Mouse (Mus musculus): ENCODE measurements at regions not wholly inside any gene's neighbourhood (a gene's known extent, or its start where the extent isn't known, plus 50 kb on each side); places are given as distances from the start of the nearest gene placed in this dataset.

- Histone ChIP-seq H3K27me3 (replicated peaks; ENCODE audit: low read depth, poor library complexity, severe bottlenecking) (no peaks in the 10 kb centered on the region; the same call in 1 of the 2 replicates), H3K4me3 (no peak overlapping the region), H3K4me1 (peaks cover 66% of the 10 kb centered on the region), H3K36me3 (replicated peaks) (no peaks in the 10 kb centered on the region), H3K9me3 (no peaks in the 10 kb centered on the region), H3K27ac (replicated peaks) (peak overlapping the region; percentile 83)
- DNase-seq (ENCODE audit: low spot score), result no peak
- WGBS, result 76% methylated on average over 1 of the region's 1 CpGs
Observed at GRCm38 (mm10) chr17:83935969-83936368, 88.2 kb upstream of the Haao start.

- Histone ChIP-seq H3K9me3 (no peaks in the 10 kb centered on the region), H3K27me3 (replicated peaks; ENCODE audit: low read depth, poor library complexity, severe bottlenecking) (no peaks in the 10 kb centered on the region; the same call in 1 of the 2 replicates), H3K36me3 (replicated peaks) (no peaks in the 10 kb centered on the region), H3K4me1 (peaks cover 60% of the 10 kb centered on the region), H3K27ac (replicated peaks) (peak overlapping the region; percentile 83), H3K4me3 (no peak overlapping the region)
- 86% methylated on average over 5 of the region's 5 CpGs for WGBS
- DNase-seq (ENCODE audit: low spot score), result no peak
Observed at GRCm38 (mm10) chr17:83935232-83935631, 87.5 kb upstream of the Haao start.

- Histone ChIP-seq H3K4me1 (peaks cover 45% of the 10 kb centered on the region), H3K27me3 (replicated peaks; ENCODE audit: low read depth, poor library complexity, severe bottlenecking) (no peaks in the 10 kb centered on the region; the same call in 1 of the 2 replicates), H3K27ac (replicated peaks) (peak overlapping the region; percentile 83), H3K4me3 (no peak overlapping the region), H3K36me3 (replicated peaks) (no peaks in the 10 kb centered on the region), H3K9me3 (no peaks in the 10 kb centered on the region)
- 61% methylated on average over 10 of the region's 10 CpGs for WGBS
- peak; percentile 66 for DNase-seq (ENCODE audit: low spot score)
Observed at GRCm38 (mm10) chr17:83933743-83934142, 86.0 kb upstream of the Haao start.

- Histone ChIP-seq H3K4me3 (no peak overlapping the region), H3K9me3 (no peaks in the 10 kb centered on the region), H3K4me1 (peaks cover 30% of the 10 kb centered on the region), H3K27ac (replicated peaks) (no peak overlapping the region), H3K27me3 (replicated peaks; ENCODE audit: low read depth, poor library complexity, severe bottlenecking) (no peaks in the 10 kb centered on the region; the same call in 1 of the 2 replicates), H3K36me3 (replicated peaks) (no peaks in the 10 kb centered on the region)
- 84% methylated on average over 5 of the region's 5 CpGs for whole genome bisulfite sequencing
- DNase-seq (ENCODE audit: low spot score), result no peak
Observed at GRCm38 (mm10) chr17:83930401-83930800, 82.6 kb upstream of the Haao start.

GRCm38 (mm10) chr17:83927749-83928387, 80.1 kb upstream of the Haao start:
- Histone ChIP-seq H3K9me3 (no peaks in the 10 kb centered on the region), H3K27me3 (replicated peaks; ENCODE audit: low read depth, poor library complexity, severe bottlenecking) (0 out of 2 replicates have a peak, but pooled peaks cover 4% of the 10 kb centered on the region), H3K36me3 (replicated peaks) (no peaks in the 10 kb centered on the region), H3K27ac (replicated peaks) (peak overlapping the region; percentile 70), H3K4me1 (peaks cover 31% of the 10 kb centered on the region), H3K4me3 (no peak overlapping the region)
- no peak for DNase-seq (ENCODE audit: low spot score)
- 30% methylated on average over 6 of the region's 6 CpGs for WGBS

GRCm38 (mm10) chr17:83924259-83924922, 76.6 kb upstream of the Haao start:
- no peaks in the 10 kb centered on the region for H3K9me3 ChIP-seq
- H3K27me3 ChIP-seq (replicated peaks; ENCODE audit: low read depth, poor library complexity, severe bottlenecking), result 0 out of 2 replicates have a peak, but pooled peaks cover 4% of the 10 kb centered on the region
- WGBS, result 73% methylated on average over 16 of the region's 16 CpGs
- no peak for DNase-seq (ENCODE audit: low spot score)
- no peak overlapping the region for H3K4me3 ChIP-seq
- peak overlapping the region; percentile 66 for H3K27ac ChIP-seq (replicated peaks)
- H3K36me3 ChIP-seq (replicated peaks), result no peaks in the 10 kb centered on the region
- peaks cover 61% of the 10 kb centered on the region for H3K4me1 ChIP-seq

- 0 out of 2 replicates have a peak, but pooled peaks cover 4% of the 10 kb centered on the region for H3K27me3 ChIP-seq (replicated peaks; ENCODE audit: low read depth, poor library complexity, severe bottlenecking)
- peak overlapping the region; percentile 65 for H3K27ac ChIP-seq (replicated peaks)
- H3K9me3 ChIP-seq, result no peaks in the 10 kb centered on the region
- H3K36me3 ChIP-seq (replicated peaks), result no peaks in the 10 kb centered on the region
- 61% methylated on average over 8 of the region's 8 CpGs for WGBS
- H3K4me1 ChIP-seq, result peaks cover 82% of the 10 kb centered on the region
- no peak overlapping the region for H3K4me3 ChIP-seq
- no peak for DNase-seq (ENCODE audit: low spot score)
Observed at GRCm38 (mm10) chr17:83920894-83921293, 73.1 kb upstream of the Haao start.

- peak; percentile 65 for DNase-seq (ENCODE audit: low spot score)
- H3K27me3 ChIP-seq (replicated peaks; ENCODE audit: low read depth, poor library complexity, severe bottlenecking), result 0 out of 2 replicates have a peak, but pooled peaks cover 4% of the 10 kb centered on the region
- H3K36me3 ChIP-seq (replicated peaks), result no peaks in the 10 kb centered on the region
- H3K4me1 ChIP-seq, result peaks cover 81% of the 10 kb centered on the region
- H3K27ac ChIP-seq (replicated peaks), result peak overlapping the region; percentile 65
- no peak overlapping the region for H3K4me3 ChIP-seq
- no peaks in the 10 kb centered on the region for H3K9me3 ChIP-seq
- 22% methylated on average over 4 of the region's 4 CpGs for WGBS
Observed at GRCm38 (mm10) chr17:83920225-83920624, 72.5 kb upstream of the Haao start.

- H3K4me1 ChIP-seq, result peaks cover 82% of the 10 kb centered on the region
- DNase-seq (ENCODE audit: low spot score), result no peak
- no peak overlapping the region for H3K4me3 ChIP-seq
- peak overlapping the region; percentile 81 for H3K27ac ChIP-seq (replicated peaks)
- H3K36me3 ChIP-seq (replicated peaks), result no peaks in the 10 kb centered on the region
- H3K9me3 ChIP-seq, result no peaks in the 10 kb centered on the region
- no peaks in the 10 kb centered on the region for H3K27me3 ChIP-seq (replicated peaks; ENCODE audit: low read depth, poor library complexity, severe bottlenecking)
- WGBS, result 55% methylated on average over 9 of the region's 9 CpGs
Observed at GRCm38 (mm10) chr17:83918413-83919139, 70.8 kb upstream of the Haao start.

- Histone ChIP-seq H3K27me3 (replicated peaks; ENCODE audit: low read depth, poor library complexity, severe bottlenecking) (no peaks in the 10 kb centered on the region), H3K4me1 (peaks cover 88% of the 10 kb centered on the region), H3K9me3 (no peaks in the 10 kb centered on the region), H3K4me3 (no peak overlapping the region), H3K36me3 (replicated peaks) (no peaks in the 10 kb centered on the region), H3K27ac (replicated peaks) (peak overlapping the region; percentile 81)
- 82% methylated on average over 4 of the region's 4 CpGs for WGBS
- no peak for DNase-seq (ENCODE audit: low spot score)
Observed at GRCm38 (mm10) chr17:83917781-83918180, 70.0 kb upstream of the Haao start.

GRCm38 (mm10) chr17:83916684-83917166, 69.0 kb upstream of the Haao start:
- Histone ChIP-seq H3K9me3 (no peaks in the 10 kb centered on the region), H3K27ac (replicated peaks) (peak overlapping the region; percentile 81), H3K36me3 (replicated peaks) (no peaks in the 10 kb centered on the region), H3K27me3 (replicated peaks; ENCODE audit: low read depth, poor library complexity, severe bottlenecking) (no peaks in the 10 kb centered on the region), H3K4me3 (no peak overlapping the region), H3K4me1 (peaks cover 83% of the 10 kb centered on the region)
- DNase-seq (ENCODE audit: low spot score), result no peak
- WGBS, result 60% methylated on average over 10 of the region's 10 CpGs

GRCm38 (mm10) chr17:83915034-83915433, 67.3 kb upstream of the Haao start:
- Histone ChIP-seq H3K27me3 (replicated peaks; ENCODE audit: low read depth, poor library complexity, severe bottlenecking) (no peaks in the 10 kb centered on the region), H3K4me3 (no peak overlapping the region), H3K9me3 (no peaks in the 10 kb centered on the region), H3K4me1 (peaks cover 70% of the 10 kb centered on the region), H3K36me3 (replicated peaks) (no peaks in the 10 kb centered on the region), H3K27ac (replicated peaks) (peak overlapping the region; percentile 90)
- no peak for DNase-seq (ENCODE audit: low spot score)

Data from embryonic facial prominence, embryonic 10.5 days (tissue).